Mouse (Mus musculus) mature B cell (primary cell): ENCODE data around the gene Gtse1.

Experiments used
- in situ Hi-C: fragments of 300-500 bp; cut with MboI; formaldehyde crosslinking; loops from 2 replicates; pipeline ENCODE4 v1.14.3; 2019

The Gtse1 gene

GRCm38 (mm10) chr15:85921855-85922254, 62.3 kb downstream of the Gtse1 start:
- in situ Hi-C loops = no loop called here
